Mouse (Mus musculus): Measurements from ENCODE around the gene Gpr156.

- no peak for TF ChIP-seq CTCF (conservative IDR thresholded peaks at IDR 0.05; ENCODE audit: low read length)
- no peak for TF ChIP-seq POU5F1 (IDR thresholded peaks at IDR 0.05; ENCODE audit: borderline replicate concordance, low read length)
- TF ChIP-seq NANOG (IDR thresholded peaks at IDR 0.05; ENCODE audit: borderline replicate concordance, low read length) = no peak
Observed at GRCm38 (mm10) chr16:37973855-37974519, 57.7 kb downstream of the Gpr156 start.

Data from E14TG2a.4 (cell line).